Mouse (Mus musculus): ENCODE data around the gene Fbl. TPM values are rescaled to one million over a fixed set of nuclear protein-coding genes. Genes with fewer than 3 reads are reported as not detected.

Fbl gene
- polyA plus RNA-seq, 1 experiment from 2014 or later, result 84.5 TPM

DNA sequence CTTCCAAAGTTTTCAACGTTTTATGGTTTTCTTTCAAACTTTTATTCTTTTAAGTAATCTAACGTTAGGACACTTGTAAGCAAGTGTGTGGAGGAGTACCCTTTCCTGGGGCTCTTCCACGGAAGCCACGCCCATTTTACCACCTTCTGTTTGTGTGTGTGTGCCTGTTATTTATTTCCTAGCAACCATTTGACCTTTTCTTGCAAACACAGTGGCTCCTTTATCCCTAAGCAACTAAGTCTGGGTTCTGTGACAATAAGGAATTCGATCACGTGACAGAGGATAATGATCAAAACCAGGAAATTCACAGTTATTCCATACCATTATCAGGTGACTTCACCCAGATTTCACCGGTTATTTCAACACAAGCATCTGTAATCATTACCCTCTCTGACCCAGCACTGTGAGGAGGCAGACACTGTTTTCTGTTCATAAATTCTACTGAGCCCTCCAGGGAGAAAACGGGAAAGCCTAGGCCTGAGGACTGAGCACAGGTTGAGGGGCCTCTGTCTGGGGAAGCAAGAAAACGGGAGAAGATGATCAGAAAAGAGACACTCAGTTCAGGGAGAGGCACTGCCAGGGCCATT, 8.3 kb upstream of the Fbl start:
- no peak for ATAC-seq (ENCODE audit: low read depth)
- Histone ChIP-seq H3K36me3 (ENCODE audit: control insufficient read depth, insufficient read depth, low read length) (no peaks in the 10 kb centered on the region), H3K4me1 (replicated peaks; ENCODE audit: control insufficient read depth, insufficient read depth, low read length) (no peaks in the 10 kb centered on the region), H3K9me3 (ENCODE audit: control insufficient read depth, low read length) (peaks cover 3% of the 10 kb centered on the region; the same call in 1 of the 2 replicates), H3K4me2 (ENCODE audit: low read depth, low read length) (no peak overlapping the region), H3K9ac (ENCODE audit: low read length) (no peak overlapping the region), H3K27ac (ENCODE audit: low read length) (no peak overlapping the region), H3K27me3 (ENCODE audit: control insufficient read depth, insufficient read depth, low read depth, low read length) (no peaks in the 10 kb centered on the region), H3K4me3 (ENCODE audit: low read length) (no peak overlapping the region)
- 49% methylated on average over 9 of the region's 9 CpGs for WGBS

GRCm38 (mm10) chr7:28165406-28165805, 4.1 kb upstream of the Fbl start:
- no peak overlapping the region for H3K4me3 ChIP-seq (ENCODE audit: low read length)
- ATAC-seq (ENCODE audit: low read depth), result no peak
- WGBS, result 81% methylated on average over 6 of the region's 6 CpGs
- H3K27ac ChIP-seq (ENCODE audit: low read length), result no peak overlapping the region
- peaks cover 10% of the 10 kb centered on the region for H3K4me1 ChIP-seq (replicated peaks; ENCODE audit: control insufficient read depth, insufficient read depth, low read length)
- no peak overlapping the region for H3K4me2 ChIP-seq (ENCODE audit: low read depth, low read length)
- no peaks in the 10 kb centered on the region for H3K36me3 ChIP-seq (ENCODE audit: control insufficient read depth, insufficient read depth, low read length)
- H3K9ac ChIP-seq (ENCODE audit: low read length), result no peak overlapping the region
- H3K27me3 ChIP-seq (ENCODE audit: control insufficient read depth, insufficient read depth, low read depth, low read length), result no peaks in the 10 kb centered on the region
- peaks cover 3% of the 10 kb centered on the region; the same call in 1 of the 2 replicates for H3K9me3 ChIP-seq (ENCODE audit: control insufficient read depth, low read length)

GRCm38 (mm10) chr7:28168320-28169115, 992 bp upstream of the Fbl start:
- peak; percentile 45; the same call in 1 of the 2 replicates for ATAC-seq (ENCODE audit: low read depth)
- 8% methylated on average over 9 of the region's 9 CpGs for WGBS
- Histone ChIP-seq H3K9me3 (ENCODE audit: control insufficient read depth, low read length) (peaks cover 3% of the 10 kb centered on the region; the same call in 1 of the 2 replicates), H3K4me3 (ENCODE audit: low read length) (peak overlapping the region; percentile 86), H3K4me2 (ENCODE audit: low read depth, low read length) (peak overlapping the region; percentile 95), H3K27ac (ENCODE audit: low read length) (peak overlapping the region; percentile 81), H3K4me1 (replicated peaks; ENCODE audit: control insufficient read depth, insufficient read depth, low read length) (peaks cover 21% of the 10 kb centered on the region), H3K27me3 (ENCODE audit: control insufficient read depth, insufficient read depth, low read depth, low read length) (no peaks in the 10 kb centered on the region), H3K9ac (ENCODE audit: low read length) (peak overlapping the region; percentile 81), H3K36me3 (ENCODE audit: control insufficient read depth, insufficient read depth, low read length) (no peaks in the 10 kb centered on the region)

DNA sequence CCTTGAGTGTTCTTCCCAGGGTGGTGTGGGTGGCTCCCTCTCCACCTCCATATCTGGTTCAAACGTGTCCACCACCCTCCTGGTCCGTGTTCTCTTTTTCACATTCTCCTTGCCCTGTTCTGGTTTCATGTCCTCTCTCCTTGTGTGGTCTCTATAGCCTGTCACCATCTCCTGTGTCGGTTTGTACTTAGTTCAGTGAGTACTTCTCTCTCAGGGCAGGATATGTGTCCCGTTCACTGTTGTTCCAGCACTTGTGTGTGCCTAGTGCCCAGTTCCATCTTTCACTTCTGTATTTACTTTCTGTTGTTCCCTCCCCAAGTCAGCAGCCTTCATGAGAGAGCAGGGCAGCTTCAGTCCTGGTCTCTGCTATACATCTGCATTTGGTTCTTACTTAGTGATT, 5.8 kb downstream of the Fbl start:
- Histone ChIP-seq H3K4me3 (ENCODE audit: low read length) (no peak overlapping the region), H3K27me3 (ENCODE audit: control insufficient read depth, insufficient read depth, low read depth, low read length) (no peaks in the 10 kb centered on the region), H3K36me3 (ENCODE audit: control insufficient read depth, insufficient read depth, low read length) (peaks cover 23% of the 10 kb centered on the region), H3K4me2 (ENCODE audit: low read depth, low read length) (no peak overlapping the region), H3K9me3 (ENCODE audit: control insufficient read depth, low read length) (no peaks in the 10 kb centered on the region), H3K4me1 (replicated peaks; ENCODE audit: control insufficient read depth, insufficient read depth, low read length) (peaks cover 11% of the 10 kb centered on the region), H3K27ac (ENCODE audit: low read length) (no peak overlapping the region), H3K9ac (ENCODE audit: low read length) (no peak overlapping the region)
- no peak for ATAC-seq (ENCODE audit: low read depth)
- WGBS, result 81% methylated on average over 4 of the region's 4 CpGs

- ATAC-seq (ENCODE audit: low read depth), result peak; percentile 94
- under 1% methylated on average over 25 of the region's 25 CpGs for WGBS
- H3K36me3 ChIP-seq (ENCODE audit: control insufficient read depth, insufficient read depth, low read length), result peaks cover 53% of the 10 kb centered on the region
Observed at GRCm38 (mm10) chr7:28179228-28179627, 9.7 kb downstream of the Fbl start, which contains the start of gene Dyrk1b. Gene Dyrk1b, plus strand, starts transcription at chr7:28179469.

DNA sequence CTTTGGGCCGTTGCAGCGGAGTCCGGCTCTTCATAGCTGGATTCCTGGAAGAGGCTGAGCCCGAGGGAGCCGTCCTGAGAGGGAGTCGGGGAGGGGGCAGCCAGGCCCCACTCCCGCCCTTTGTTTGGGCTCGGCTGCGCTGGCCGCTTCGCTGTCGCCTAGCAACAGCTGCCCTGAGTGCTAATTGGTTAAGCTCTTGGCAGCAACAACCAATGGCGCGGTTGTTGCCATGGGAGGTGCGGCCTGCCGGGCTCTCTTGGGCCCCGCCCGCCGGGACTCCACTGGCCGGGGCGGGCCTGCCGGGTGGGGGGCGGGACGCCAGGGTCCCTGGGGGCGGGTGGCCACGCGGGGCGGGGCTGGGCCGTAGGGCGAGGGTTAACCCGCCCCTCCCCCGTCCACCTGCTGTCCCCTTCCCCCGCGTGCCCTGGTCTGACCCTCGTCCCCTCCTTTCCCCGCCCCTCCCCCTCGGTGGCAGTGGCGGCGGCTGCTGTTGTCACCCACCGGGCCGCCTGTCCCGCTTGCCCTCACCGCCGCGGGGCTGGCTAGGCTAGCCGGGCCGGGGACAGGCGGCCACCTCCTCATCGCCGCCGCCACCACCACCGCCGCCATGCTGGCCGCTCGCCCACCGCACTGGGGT, 10.3 kb downstream of the Fbl start:
- Histone ChIP-seq H3K4me2 (ENCODE audit: low read depth, low read length) (peak overlapping the region; percentile 94), H3K9ac (ENCODE audit: low read length) (peak overlapping the region; percentile 90), H3K4me3 (ENCODE audit: low read length) (peak overlapping the region; percentile 98), H3K36me3 (ENCODE audit: control insufficient read depth, insufficient read depth, low read length) (peaks cover 59% of the 10 kb centered on the region), H3K4me1 (replicated peaks; ENCODE audit: control insufficient read depth, insufficient read depth, low read length) (peaks cover 6% of the 10 kb centered on the region), H3K27ac (ENCODE audit: low read length) (peak overlapping the region; percentile 95), H3K9me3 (ENCODE audit: control insufficient read depth, low read length) (no peaks in the 10 kb centered on the region), H3K27me3 (ENCODE audit: control insufficient read depth, insufficient read depth, low read depth, low read length) (no peaks in the 10 kb centered on the region)
- WGBS, result 0% methylated on average over 30 of the region's 56 CpGs
- peak; percentile 96 for ATAC-seq (ENCODE audit: low read depth)

More at GRCm38 (mm10) chr7:28179228-28179627, 9.7 kb downstream of the Fbl start, which contains the start of gene Dyrk1b:
- H3K4me2 ChIP-seq (ENCODE audit: low read depth, low read length), result peak within 1 kb of the TSS; percentile 94
- peak within 1 kb of the TSS; percentile 95 for H3K27ac ChIP-seq (ENCODE audit: low read length)
- peak within 1 kb of the TSS; percentile 98 for H3K4me3 ChIP-seq (ENCODE audit: low read length)
- H3K9me3 ChIP-seq (ENCODE audit: control insufficient read depth, low read length), result no peaks in the 10 kb centered on the region
- peak within 1 kb of the TSS; percentile 90 for H3K9ac ChIP-seq (ENCODE audit: low read length)
- peaks cover 6% of the 10 kb centered on the region for H3K4me1 ChIP-seq (replicated peaks; ENCODE audit: control insufficient read depth, insufficient read depth, low read length)
- H3K27me3 ChIP-seq (ENCODE audit: control insufficient read depth, insufficient read depth, low read depth, low read length), result no peaks in the 10 kb centered on the region

GRCm38 (mm10) chr7:28180890-28181289, 11.4 kb downstream of the Fbl start:
- H3K9me3 ChIP-seq (ENCODE audit: control insufficient read depth, low read length), result no peaks in the 10 kb centered on the region
- no peaks in the 10 kb centered on the region for H3K27me3 ChIP-seq (ENCODE audit: control insufficient read depth, insufficient read depth, low read depth, low read length)
- no peak for ATAC-seq (ENCODE audit: low read depth)
- H3K4me3 ChIP-seq (ENCODE audit: low read length), result peak overlapping the region; percentile 98
- peak overlapping the region; percentile 94 for H3K4me2 ChIP-seq (ENCODE audit: low read depth, low read length)
- peaks cover 6% of the 10 kb centered on the region for H3K4me1 ChIP-seq (replicated peaks; ENCODE audit: control insufficient read depth, insufficient read depth, low read length)
- peak overlapping the region; percentile 90 for H3K9ac ChIP-seq (ENCODE audit: low read length)
- H3K36me3 ChIP-seq (ENCODE audit: control insufficient read depth, insufficient read depth, low read length), result peaks cover 64% of the 10 kb centered on the region
- WGBS, result 76% methylated on average over 5 of the region's 5 CpGs
- H3K27ac ChIP-seq (ENCODE audit: low read length), result no peak overlapping the region

DNA sequence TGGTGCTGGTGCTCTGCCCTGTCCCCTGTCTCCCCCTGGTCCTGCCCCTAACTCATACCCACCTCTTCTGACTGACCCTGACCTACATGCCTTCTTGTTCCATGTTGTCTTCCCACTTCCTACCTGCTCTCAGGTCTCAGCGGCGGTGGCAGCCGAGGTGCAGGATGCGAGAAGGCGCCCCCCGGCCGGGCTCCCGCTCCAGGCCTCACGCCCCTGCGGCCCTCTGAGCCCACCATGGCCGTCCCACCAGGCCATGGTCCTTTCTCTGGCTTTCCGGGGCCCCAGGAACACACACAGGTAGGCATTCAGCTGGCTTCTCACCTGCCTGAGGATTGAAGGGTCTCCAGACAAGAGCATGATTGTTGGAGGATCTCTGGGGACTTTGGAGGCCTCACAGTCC, 11.9 kb downstream of the Fbl start:
- H3K4me3 ChIP-seq (ENCODE audit: low read length), result no peak overlapping the region
- ATAC-seq (ENCODE audit: low read depth), result no peak
- 94% methylated on average over 12 of the region's 12 CpGs for WGBS
- no peak overlapping the region for H3K27ac ChIP-seq (ENCODE audit: low read length)
- peaks cover 6% of the 10 kb centered on the region for H3K4me1 ChIP-seq (replicated peaks; ENCODE audit: control insufficient read depth, insufficient read depth, low read length)
- no peak overlapping the region for H3K9ac ChIP-seq (ENCODE audit: low read length)
- H3K9me3 ChIP-seq (ENCODE audit: control insufficient read depth, low read length), result no peaks in the 10 kb centered on the region
- H3K36me3 ChIP-seq (ENCODE audit: control insufficient read depth, insufficient read depth, low read length), result peaks cover 64% of the 10 kb centered on the region
- no peak overlapping the region; the same call in 1 of the 2 replicates for H3K4me2 ChIP-seq (ENCODE audit: low read depth, low read length)
- H3K27me3 ChIP-seq (ENCODE audit: control insufficient read depth, insufficient read depth, low read depth, low read length), result no peaks in the 10 kb centered on the region

- Histone ChIP-seq H3K27ac (ENCODE audit: low read length) (no peak overlapping the region), H3K4me2 (ENCODE audit: low read depth, low read length) (no peak overlapping the region), H3K4me3 (ENCODE audit: low read length) (no peak overlapping the region), H3K36me3 (ENCODE audit: control insufficient read depth, insufficient read depth, low read length) (peaks cover 59% of the 10 kb centered on the region), H3K9ac (ENCODE audit: low read length) (no peak overlapping the region), H3K4me1 (replicated peaks; ENCODE audit: control insufficient read depth, insufficient read depth, low read length) (peaks cover 6% of the 10 kb centered on the region), H3K27me3 (ENCODE audit: control insufficient read depth, insufficient read depth, low read depth, low read length) (no peaks in the 10 kb centered on the region), H3K9me3 (ENCODE audit: control insufficient read depth, low read length) (no peaks in the 10 kb centered on the region)
- WGBS, result 91% methylated on average over 22 of the region's 22 CpGs
- ATAC-seq (ENCODE audit: low read depth), result no peak
Observed at GRCm38 (mm10) chr7:28182320-28182719, 12.8 kb downstream of the Fbl start.

Measured in lung, embryonic 16.5 days (tissue).